Mouse (Mus musculus) right cerebral cortex, postnatal 10 days (tissue): ENCODE data around the gene Dok7.

Source experiments
- DNase-seq, 2 experiments: peaks; one replicate each; pipeline ENCODE4 v3.0.0; 2021; ENCODE audit warnings: low spot score in 2 of 2

Gene Dok7

DNA sequence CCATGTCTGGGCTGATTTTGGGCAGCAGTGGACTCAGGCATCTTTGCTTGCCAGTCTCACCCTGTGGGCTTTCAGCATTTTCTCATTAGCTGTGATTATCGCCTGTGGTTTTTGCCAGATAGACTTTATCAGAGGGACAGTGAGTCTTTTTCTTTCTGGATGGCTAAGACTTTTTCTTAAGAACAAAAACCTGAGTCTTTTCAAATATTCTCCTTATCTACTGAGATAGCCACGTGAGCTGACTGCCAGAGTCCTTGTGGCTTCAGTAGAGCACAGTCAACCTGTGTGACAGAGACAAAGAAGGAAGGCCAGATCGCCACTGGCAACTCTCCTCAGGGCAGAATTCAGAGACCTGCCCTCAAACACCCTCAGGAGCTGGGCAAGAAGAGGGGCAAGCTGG is 61.1 kb downstream of the Dok7 start:
- DNase-seq, result no peak

DNA sequence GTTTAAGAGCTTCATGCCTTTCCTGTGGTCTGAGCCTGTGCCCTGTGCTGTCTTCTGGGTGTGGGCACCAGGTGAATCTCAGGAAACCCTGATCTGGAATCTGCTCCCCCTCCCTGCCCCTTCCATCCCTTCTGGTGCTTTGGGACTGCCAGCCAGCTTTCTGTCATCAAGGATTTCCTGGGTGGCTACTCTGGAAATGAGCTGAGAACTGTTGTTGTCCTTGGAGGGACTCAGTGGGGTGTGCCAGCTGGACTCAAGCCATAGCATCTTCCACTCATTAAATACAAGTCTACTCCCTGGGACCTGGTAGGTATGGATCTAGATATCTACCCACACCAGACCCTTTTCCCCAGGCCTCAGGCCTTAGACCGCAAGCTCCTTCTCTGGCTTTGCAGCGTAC is 61.9 kb downstream of the Dok7 start:
- DNase-seq, result no peak

DNA sequence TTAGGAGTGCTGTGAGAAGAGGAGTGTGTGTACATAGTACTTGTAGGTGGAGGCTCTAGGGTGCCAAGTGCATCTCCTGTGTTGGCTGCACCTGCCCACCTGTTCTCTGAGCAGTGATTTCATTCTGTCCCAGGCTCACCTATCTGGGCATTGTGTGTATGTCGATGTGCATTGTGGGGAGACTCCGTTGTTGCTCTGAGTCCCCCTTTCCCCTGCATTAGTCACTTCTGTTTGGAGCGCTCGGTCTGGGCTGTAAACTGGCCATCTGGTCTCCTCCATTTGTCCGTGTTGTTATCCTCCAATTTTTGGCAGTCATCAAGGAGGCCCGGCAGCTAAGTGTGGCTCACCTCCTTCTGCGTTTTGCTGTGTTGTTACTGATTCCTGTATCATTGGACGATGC is 63.5 kb downstream of the Dok7 start:
- DNase-seq, result no peak

DNA sequence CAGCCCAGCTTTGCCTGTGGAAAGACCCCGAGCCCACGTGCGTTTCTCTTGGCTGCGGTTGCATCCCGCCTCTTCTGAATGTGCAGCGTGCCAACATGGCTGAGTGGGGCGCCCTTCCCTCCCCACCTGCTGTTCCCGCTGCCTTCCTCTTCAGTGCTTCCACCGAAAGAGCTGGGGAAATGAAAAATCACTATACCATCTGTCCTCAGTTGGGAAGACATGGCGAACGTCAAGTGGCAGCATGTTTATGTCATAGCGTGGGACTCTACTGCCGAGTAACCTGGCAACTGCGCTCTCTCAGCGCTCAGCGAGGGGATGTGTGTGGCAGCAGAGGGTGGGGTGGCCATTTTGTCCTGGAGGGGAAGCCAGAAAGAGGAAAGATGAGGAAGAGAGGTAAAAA is 72.6 kb downstream of the Dok7 start:
- peak; percentile 70 to 86 for DNase-seq

DNA sequence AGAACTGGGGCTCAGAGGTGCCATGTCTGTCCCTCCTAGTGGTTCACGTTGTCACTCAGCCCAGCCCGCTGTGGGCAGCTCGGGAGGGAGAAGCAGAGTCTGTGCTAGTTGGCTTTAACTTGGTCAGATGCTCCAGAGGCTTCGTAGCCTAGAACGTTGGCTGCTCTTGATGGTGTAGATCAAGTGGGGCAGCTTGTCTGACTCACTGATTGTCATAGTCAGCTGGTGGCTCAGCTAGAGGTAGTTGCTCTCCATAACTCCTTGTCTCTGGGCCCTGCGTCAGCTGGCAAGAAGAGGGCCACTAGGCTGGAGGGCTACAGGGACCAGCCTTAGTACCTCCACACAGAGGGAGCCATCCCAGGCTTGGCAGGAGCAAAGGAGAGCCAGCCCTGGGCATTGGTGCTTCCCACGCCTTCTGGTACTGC is 73.2 kb downstream of the Dok7 start:
- no peak for DNase-seq

DNA sequence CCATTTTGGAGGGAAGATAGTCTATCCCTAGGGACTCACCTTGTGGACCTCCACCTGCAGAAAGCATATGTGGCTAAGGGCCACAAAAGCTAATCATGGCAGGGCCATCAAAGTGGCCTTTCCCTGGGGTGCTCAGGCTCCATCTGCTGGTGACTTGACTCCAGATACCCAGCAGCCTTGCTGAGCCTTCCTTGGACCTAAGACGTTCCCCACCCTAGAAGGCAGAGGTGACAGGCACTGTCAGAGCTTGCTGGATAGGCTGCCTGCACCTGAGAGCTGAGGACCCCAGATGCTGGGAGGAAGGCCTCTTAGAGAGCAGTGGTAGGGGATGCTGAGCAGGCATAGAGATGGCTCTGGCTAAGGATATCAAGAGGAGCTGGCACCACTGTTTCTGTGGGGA is 74.7 kb downstream of the Dok7 start:
- DNase-seq, result no peak

DNA sequence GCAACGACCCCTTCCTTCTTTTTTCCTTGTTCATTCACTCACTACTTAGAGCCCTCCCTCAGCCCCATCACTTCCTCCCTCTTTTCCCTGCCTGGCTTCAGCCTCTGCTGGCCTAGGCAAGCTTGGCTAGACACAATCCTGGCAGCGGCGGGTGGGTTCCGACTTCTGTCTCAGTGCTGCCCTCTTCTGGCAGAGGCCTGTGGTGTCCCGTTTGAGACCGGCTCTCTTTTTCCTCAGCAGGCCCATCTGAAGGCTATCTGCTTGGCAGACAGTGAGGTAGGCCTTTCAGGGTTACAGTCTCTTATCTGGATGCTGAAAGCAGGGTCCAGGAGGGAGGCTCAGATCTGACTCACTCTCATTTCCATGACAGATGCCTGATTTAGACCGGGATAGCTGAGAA is 75.2 kb downstream of the Dok7 start:
- peak; percentile 89 to 90 for DNase-seq

DNA sequence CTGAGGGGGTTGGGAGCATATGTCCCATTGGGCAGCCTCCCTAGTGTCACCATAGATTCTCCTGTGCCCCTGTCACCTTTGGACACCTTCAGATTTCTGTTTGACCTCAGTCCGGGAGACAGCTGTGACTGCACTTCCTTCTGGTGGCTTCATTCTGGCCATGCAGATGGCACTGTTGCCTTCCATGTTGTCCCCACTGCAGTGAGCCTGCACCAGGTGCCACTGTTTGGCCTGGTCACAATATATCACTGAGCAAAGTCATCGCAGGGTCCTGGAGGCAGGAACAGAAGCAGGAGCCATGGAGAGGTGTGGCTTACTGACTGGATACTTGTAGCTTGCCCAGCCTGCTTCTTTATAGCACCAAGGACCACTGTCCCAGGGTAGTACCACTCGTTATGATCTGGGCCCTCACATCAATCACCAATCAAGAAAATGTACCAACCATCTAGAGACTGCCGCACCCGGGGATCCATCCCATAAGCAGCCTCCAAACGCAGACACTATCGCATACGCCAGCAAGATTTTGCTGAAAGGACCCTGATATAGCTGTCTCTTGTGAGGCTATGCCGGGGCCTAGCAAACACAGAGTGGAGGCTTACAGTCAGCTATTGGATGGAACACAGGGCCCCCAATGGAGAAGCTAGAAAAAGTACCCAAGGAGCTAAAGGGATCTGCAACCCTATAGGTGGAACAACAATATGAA is 75.9 kb downstream of the Dok7 start:
- peak in 1 of 2 experiments; percentile 18 for DNase-seq

DNA sequence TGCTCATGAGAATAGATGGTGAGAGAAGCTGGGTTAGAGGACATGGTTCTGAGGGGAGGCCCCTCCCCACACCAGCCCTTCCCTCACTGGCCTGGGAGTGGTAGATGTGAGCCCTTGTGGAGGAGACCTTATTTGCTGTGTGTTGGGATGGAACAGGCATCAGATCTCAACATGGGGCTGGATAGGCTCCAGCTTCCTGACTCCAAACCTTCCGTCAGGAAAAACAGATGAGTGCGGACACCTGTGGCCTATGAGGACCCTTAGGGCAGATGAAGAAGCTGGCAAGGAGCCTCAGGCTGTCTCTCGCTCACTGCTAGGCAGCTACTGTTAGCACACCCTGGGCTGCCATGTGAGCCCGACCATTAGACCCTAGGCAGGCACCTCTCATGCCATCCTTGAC is 76.9 kb downstream of the Dok7 start:
- DNase-seq, result peak in 1 of 2 experiments; percentile 27

DNA sequence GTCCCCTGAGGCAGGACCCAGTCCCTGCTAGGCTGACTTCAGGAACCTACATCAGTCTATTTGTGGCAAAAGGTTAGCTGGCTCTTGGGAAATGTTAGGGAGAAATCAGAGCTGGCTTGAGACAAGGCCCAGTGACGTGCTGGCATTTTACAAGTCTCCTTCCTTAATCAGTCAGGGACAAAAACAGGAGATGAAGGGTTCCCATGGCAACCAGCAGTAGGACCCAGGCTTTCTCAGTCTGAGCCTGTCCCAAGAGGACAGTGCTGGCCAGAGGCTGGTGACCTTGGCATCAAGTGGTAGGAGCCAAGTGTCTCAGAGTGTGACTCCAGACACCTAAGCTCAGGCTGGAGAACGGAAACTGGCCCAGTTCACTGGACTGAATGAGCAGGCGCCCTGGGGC is 77.7 kb downstream of the Dok7 start:
- DNase-seq, result no peak

DNA sequence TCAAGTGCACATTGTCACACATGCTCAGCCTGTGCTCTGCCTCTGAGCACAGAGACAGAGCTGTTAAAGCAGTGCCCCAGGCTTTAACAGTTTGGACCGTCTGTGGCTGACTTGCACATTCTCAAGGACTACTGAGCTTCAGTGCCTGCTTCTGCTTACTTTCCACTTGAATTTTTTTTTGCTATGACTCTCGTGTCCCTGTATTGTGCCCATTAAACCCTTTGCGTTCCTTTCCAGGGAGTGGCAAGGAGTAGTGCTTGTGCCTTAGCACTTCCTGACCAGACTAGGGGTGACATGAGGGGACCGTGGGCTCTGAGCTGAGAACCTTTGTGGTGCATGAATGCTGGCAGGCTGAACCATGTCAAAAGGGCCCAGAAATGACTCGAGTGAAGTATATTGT is 79.3 kb downstream of the Dok7 start:
- DNase-seq, result peak in 1 of 2 experiments; percentile 22
